Mouse (Mus musculus) urinary bladder, postnatal 4 days (tissue): ENCODE measurements at regions not wholly inside any gene's neighbourhood (a gene's known extent, or its start where the extent isn't known, plus 50 kb on each side); places are given as distances from the start of the nearest gene placed in this dataset.
A peak's percentile ranks its signal among the peaks of the same experiment; 100 is the strongest.

Experiments used
- DNase-seq, 2 experiments: peaks; one replicate each; pipeline ENCODE4 v3.0.0; 2021 to 2022; ENCODE audit warnings: low spot score in 2 of 2

- peak in 1 of 2 experiments; percentile 60 for DNase-seq
Measured at GRCm38 (mm10) chr3:44423166-44423565, 955.0 kb upstream of the Pcdh10 start.

DNA sequence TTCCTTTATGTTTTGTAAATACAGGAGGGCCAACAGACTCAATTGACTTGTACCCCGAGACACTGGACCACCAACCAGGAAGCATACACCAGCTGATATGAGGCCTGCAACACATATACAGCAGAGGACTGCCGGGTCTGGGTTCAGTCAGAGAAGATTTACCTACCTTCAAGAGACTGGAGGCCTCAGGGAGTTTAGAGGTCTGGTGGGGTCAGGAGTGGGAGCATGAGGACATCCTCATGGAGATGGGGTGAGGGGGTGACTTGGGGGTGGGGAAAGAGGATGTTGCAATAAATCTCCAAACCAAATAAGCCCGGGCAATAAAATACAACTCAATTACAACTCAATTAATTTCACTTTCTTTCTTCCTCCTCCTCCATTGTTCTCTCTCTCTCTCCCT, 910.1 kb upstream of the Pcdh10 start:
- no peak for DNase-seq
